Mouse (Mus musculus) bone marrow, adult 2 months (tissue): ENCODE measurements around the gene Rprm. TPM values are rescaled to one million over a fixed set of nuclear protein-coding genes. Genes with fewer than 3 reads are reported as not detected.

Experiments
- H3K27ac ChIP-seq: fragments of 200-500 bp; 2 replicates; pipeline ENCODE4 v1.5.1; 2012; ENCODE audit warnings: low read depth, mild to moderate bottlenecking, control low read depth, inconsistent platforms, low read length; ENCODE audit not compliant: control insufficient read depth, poor library complexity, insufficient read depth
- H3K4me1 ChIP-seq: fragments of 200-500 bp; 2 replicates; pipeline ENCODE4 v1.6.1; 2011; ENCODE audit warnings: low read length; ENCODE audit not compliant: control insufficient read depth, insufficient read depth
- H3K4me3 ChIP-seq: fragments of 200-500 bp; replicated peaks from 2 replicates; pipeline ENCODE3; 2011; ENCODE audit warnings: mild to moderate bottlenecking, low read depth, low read length, control low read depth; ENCODE audit not compliant: control insufficient read depth
- CTCF ChIP-seq: fragments of 200-500 bp; IDR thresholded peaks from 2 replicates; pipeline ENCODE4 v1.5.1; 2011; ENCODE audit warnings: low read length, control low read depth; ENCODE audit not compliant: control insufficient read depth, insufficient read depth
- POLR2A ChIP-seq: fragments of 200-500 bp; IDR thresholded peaks from 2 replicates; pipeline ENCODE4 v1.6.1; 2011; ENCODE audit warnings: low read depth, mild to moderate bottlenecking, control low read depth, low read length, borderline replicate concordance; ENCODE audit not compliant: control insufficient read depth
- WGBS: fragments of 180-500 bp; shearing (Covaris S2); methylation state at CpG from one replicate; pipeline ENCODE4 v1.1.7; 2018; 5-methylcytosine and 5-hydroxymethylcytosine counted together
- polyA plus RNA-seq: library from polyadenylated mRNA; stranded (reverse); fragments of >200 nt; gene quantifications from 2 replicates; pipeline ENCODE4 v1.2.4, GENCODE M21; 2011; ENCODE audit warnings: low replicate concordance; ENCODE audit not compliant: missing spikeins, insufficient read depth, insufficient read length

Gene Rprm
- not detected in 2 replicates for polyA plus RNA-seq

DNA sequence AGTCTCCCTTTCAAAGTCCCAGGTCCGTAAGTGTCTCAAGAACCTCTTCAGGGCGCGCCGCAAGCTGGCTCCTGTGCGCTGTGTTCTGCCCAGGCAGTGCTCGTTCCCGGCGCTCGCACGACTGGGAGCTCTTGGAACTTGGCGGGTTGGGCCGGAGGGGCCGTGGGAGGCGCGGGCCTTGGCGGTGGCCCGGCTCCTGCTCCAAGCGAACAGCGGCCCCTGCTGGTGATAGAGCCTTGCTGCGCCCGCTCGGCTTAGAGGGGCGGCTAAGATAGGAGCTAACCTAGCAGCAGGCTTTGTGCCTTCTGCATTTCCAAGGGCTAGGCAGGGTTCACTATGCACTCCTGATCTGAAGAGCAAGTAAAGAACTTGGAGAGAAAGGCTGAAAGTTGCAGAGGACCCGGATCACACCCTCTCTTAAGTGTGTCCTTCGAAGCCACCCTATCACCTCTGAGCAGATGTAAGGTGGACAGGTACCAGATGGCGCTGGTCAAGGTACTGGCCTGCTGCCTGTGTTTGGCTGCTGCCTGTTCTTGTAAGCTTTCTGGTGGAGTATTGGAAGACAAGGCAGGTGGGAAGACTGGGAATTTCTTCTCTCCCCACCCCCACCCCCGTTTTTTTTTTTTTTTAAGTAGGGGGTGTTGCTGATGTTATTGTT lies at the start of gene Rprm:
Gene Rprm (minus strand): TSS at position 123 of the 658 bp plus-strand sequence.
- H3K4me1 ChIP-seq = 0 out of 2 replicates have a peak, but pooled peaks cover 1% of the 10 kb centered on the region
- H3K27ac ChIP-seq = no peak within 1 kb of the TSS
- 6% methylated on average over 27 of the region's 27 CpGs for WGBS
- peak; percentile 24; the same call in 1 of the 2 replicates for TF ChIP-seq CTCF
- no peak for TF ChIP-seq POLR2A
- H3K4me3 ChIP-seq = no peak within 1 kb of the TSS

- 74% methylated on average over 6 of the region's 6 CpGs for WGBS
- TF ChIP-seq CTCF (no peak), POLR2A (no peak)
- no peaks in the 10 kb centered on the region for H3K4me1 ChIP-seq
- H3K4me3 ChIP-seq = no peak overlapping the region
- H3K27ac ChIP-seq = no peak overlapping the region
These were observed 34.0 kb upstream of the Rprm start for GRCm38 (mm10) chr2:54119305-54119704.

DNA sequence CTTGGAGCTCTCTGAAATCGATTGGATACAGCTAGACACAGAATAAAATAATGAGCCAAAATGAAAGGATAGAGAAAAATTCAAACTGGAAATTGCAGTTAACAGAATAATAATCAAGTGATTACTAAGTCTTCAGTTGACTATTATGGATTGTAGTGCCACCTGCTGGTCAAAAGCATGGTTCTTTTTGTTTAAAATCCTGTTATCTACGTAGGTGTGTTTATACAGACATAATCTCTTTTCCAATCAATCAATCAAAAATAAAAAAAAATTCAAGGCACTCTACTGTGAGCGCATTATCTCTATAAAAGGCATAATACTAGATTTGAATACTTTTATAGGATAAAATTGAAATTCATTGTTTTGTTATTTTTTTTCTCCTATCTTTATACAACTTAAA lies 33.5 kb upstream of the Rprm start:
- Histone ChIP-seq H3K27ac (no peak overlapping the region), H3K4me3 (no peak overlapping the region), H3K4me1 (no peaks in the 10 kb centered on the region)
- 20% methylated on average over 3 of the region's 3 CpGs for WGBS
- TF ChIP-seq CTCF = no peak
- no peak for TF ChIP-seq POLR2A

- TF ChIP-seq CTCF (no peak), POLR2A (no peak)
- WGBS = 48% methylated on average over 2 of the region's 2 CpGs
- Histone ChIP-seq H3K4me3 (no peak overlapping the region), H3K4me1 (no peaks in the 10 kb centered on the region), H3K27ac (no peak overlapping the region)
These were observed 25.9 kb upstream of the Rprm start for GRCm38 (mm10) chr2:54111294-54111693.

GRCm38 (mm10) chr2:54106232-54106726 lies 20.9 kb upstream of the Rprm start:
- Histone ChIP-seq H3K4me3 (no peak overlapping the region), H3K4me1 (no peaks in the 10 kb centered on the region), H3K27ac (no peak overlapping the region)
- 50% methylated on average over 1 of the region's 1 CpGs for WGBS
- TF ChIP-seq CTCF (no peak), POLR2A (no peak)

GRCm38 (mm10) chr2:54099939-54100338 lies 14.6 kb upstream of the Rprm start:
- Histone ChIP-seq H3K4me3 (no peak overlapping the region), H3K27ac (no peak overlapping the region), H3K4me1 (no peaks in the 10 kb centered on the region)
- WGBS = 71% methylated on average over 1 of the region's 1 CpGs
- TF ChIP-seq POLR2A = no peak
- TF ChIP-seq CTCF = no peak

GRCm38 (mm10) chr2:54092616-54093015 lies 7.3 kb upstream of the Rprm start:
- TF ChIP-seq CTCF (no peak), POLR2A (no peak)
- Histone ChIP-seq H3K27ac (no peak overlapping the region), H3K4me1 (no peaks in the 10 kb centered on the region), H3K4me3 (no peak overlapping the region)
- WGBS = 79% methylated on average over 3 of the region's 3 CpGs

- WGBS = 64% methylated on average over 4 of the region's 4 CpGs
These were observed 902 bp upstream of the Rprm start for GRCm38 (mm10) chr2:54086254-54086653.

More at GRCm38 (mm10) chr2:54086254-54086653, 902 bp upstream of the Rprm start:
- H3K4me3 ChIP-seq = no peak overlapping the region
- no peak overlapping the region for H3K27ac ChIP-seq
- H3K4me1 ChIP-seq = 0 out of 2 replicates have a peak, but pooled peaks cover 1% of the 10 kb centered on the region
- TF ChIP-seq POLR2A (no peak), CTCF (no peak)
